Mouse (Mus musculus) liver, embryonic 12.5 days (tissue): ENCODE measurements around the gene Galnt2. TPM values are rescaled to one million over a fixed set of nuclear protein-coding genes. Genes with fewer than 3 reads are reported as not detected.

Experiments used
- ATAC-seq: fragments of 200-750 bp; cut with Nextera tagmentation; 2 replicates; pipeline ENCODE4 v1.8.0; 2017; ENCODE audit warnings: moderate number of reproducible peaks, mild to moderate bottlenecking, moderate library complexity
- H3K27ac ChIP-seq: fragments of 300-500 bp; sonication (generic); 2 replicates; pipeline ENCODE4 v1.5.1; 2016; ENCODE audit warnings: mild to moderate bottlenecking
- H3K27me3 ChIP-seq: fragments of 300-500 bp; sonication (generic); replicated peaks from 2 replicates; pipeline ENCODE4 v1.6.1; 2016; ENCODE audit warnings: mild to moderate bottlenecking, moderate library complexity
- H3K36me3 ChIP-seq: fragments of 300-500 bp; sonication (generic); 2 replicates; pipeline ENCODE4 v1.6.1; 2016; ENCODE audit warnings: mild to moderate bottlenecking, moderate library complexity
- H3K4me1 ChIP-seq: fragments of 300-500 bp; sonication (generic); 2 replicates; pipeline ENCODE4 v1.6.1; 2016
- H3K4me2 ChIP-seq: fragments of 300-500 bp; sonication (generic); 2 replicates; pipeline ENCODE4 v1.6.1; 2016; ENCODE audit warnings: mild to moderate bottlenecking, moderate library complexity
- H3K4me3 ChIP-seq: fragments of 300-500 bp; sonication (generic); 2 replicates; pipeline ENCODE4 v1.5.1; 2016; ENCODE audit warnings: mild to moderate bottlenecking, moderate library complexity
- H3K9ac ChIP-seq: fragments of 300-500 bp; sonication (generic); 2 replicates; pipeline ENCODE4 v1.6.1; 2016; ENCODE audit warnings: mild to moderate bottlenecking, moderate library complexity
- H3K9me3 ChIP-seq: fragments of 300-500 bp; sonication (generic); replicated peaks from 2 replicates; pipeline ENCODE4 v1.6.1; 2016; ENCODE audit warnings: mild to moderate bottlenecking, moderate library complexity
- WGBS: fragments of 180-500 bp; shearing (Covaris S2); methylation state at CpG from one replicate; pipeline ENCODE4 v1.1.7; 2016; ENCODE audit not compliant: insufficient replicate concordance; 5-methylcytosine and 5-hydroxymethylcytosine counted together
- polyA plus RNA-seq: library from polyadenylated mRNA; unstranded; fragments of >200 nt; fragmentation: Nextera tagmentation; extraction: Ambion mirVana; gene quantifications from 2 replicates; pipeline ENCODE4 v1.2.1, GENCODE M21; 2016

Gene Galnt2
- polyA plus RNA-seq, 1 experiment from 2014 or later = 37.5 TPM

DNA sequence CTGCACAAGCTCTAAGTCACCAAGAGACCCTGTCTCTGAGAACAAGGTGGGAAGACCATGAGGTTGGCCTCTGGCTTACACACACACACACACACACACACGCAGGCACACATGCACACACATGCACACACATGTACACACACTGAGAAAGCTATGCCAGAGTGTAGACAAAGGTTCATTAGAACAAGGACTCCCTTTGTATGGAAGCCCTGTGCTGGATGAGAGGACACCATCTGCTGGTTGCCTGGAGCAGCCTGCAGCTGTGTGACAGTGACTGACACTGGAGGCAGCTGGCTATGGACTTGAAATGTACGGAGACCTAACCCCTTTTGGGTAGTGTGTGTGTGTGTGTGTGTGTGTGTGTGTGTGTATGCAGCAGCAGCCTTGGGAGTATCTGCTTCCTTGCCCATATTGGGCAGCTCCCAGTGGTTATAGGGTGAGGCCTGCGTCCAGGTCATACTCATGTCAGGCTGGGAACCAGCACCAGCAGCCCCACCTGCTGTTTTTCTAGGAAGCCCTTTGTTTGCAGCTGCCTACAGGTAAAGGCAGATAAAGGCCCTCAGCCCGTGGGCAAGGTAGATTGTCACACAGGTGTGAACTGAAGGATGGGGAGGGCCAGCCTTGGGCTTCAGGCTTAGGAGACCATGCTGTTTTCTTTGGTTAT, 55.4 kb downstream of the Galnt2 start:
- H3K4me3 ChIP-seq = no peak overlapping the region
- H3K27ac ChIP-seq = 0 out of 2 replicates have a peak overlapping the region, but pooled peaks have one; percentile 20
- no peak for ATAC-seq
- no peak overlapping the region for H3K9ac ChIP-seq
- H3K27me3 ChIP-seq = no peaks in the 10 kb centered on the region
- WGBS = 60% methylated on average over 4 of the region's 4 CpGs
- no peaks in the 10 kb centered on the region for H3K9me3 ChIP-seq
- no peak overlapping the region for H3K4me2 ChIP-seq
- H3K4me1 ChIP-seq = peaks cover 52% of the 10 kb centered on the region
- H3K36me3 ChIP-seq = no peaks in the 10 kb centered on the region

DNA sequence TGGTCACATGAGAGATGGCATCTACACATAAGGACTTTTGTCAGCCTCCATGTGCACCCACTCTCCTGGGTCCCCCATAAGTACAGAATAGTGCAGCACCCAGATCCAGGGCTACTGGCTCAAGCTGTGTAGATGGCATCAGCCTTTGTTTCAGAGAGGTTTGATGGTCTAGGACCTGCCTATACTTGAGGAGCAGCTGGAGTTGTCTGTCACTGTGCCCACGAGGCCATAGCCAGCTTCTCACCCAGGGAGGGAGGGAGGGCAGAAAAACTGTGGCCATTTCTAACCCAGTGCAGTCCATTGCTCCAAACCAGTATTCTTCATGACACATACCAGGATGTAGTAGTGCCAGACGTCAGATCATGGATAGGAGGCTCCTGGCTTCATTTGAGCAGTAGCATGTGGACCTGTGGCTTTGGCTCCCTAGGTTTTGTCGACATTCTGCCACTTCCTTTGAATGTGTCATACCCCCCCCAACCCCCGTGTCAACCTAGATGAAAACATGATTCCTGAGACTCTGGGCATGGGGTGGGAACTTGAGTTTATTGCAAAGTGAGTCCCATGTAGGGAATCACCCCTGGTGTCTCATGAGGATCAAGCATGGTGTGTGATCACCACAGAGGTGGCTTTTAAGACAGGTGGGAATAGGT, 57.1 kb downstream of the Galnt2 start:
- Histone ChIP-seq H3K4me2 (no peak overlapping the region), H3K4me1 (peaks cover 48% of the 10 kb centered on the region), H3K9me3 (no peaks in the 10 kb centered on the region), H3K27me3 (no peaks in the 10 kb centered on the region), H3K36me3 (no peaks in the 10 kb centered on the region), H3K9ac (no peak overlapping the region), H3K4me3 (no peak overlapping the region), H3K27ac (no peak overlapping the region)
- ATAC-seq = no peak
- WGBS = 63% methylated on average over 4 of the region's 4 CpGs

DNA sequence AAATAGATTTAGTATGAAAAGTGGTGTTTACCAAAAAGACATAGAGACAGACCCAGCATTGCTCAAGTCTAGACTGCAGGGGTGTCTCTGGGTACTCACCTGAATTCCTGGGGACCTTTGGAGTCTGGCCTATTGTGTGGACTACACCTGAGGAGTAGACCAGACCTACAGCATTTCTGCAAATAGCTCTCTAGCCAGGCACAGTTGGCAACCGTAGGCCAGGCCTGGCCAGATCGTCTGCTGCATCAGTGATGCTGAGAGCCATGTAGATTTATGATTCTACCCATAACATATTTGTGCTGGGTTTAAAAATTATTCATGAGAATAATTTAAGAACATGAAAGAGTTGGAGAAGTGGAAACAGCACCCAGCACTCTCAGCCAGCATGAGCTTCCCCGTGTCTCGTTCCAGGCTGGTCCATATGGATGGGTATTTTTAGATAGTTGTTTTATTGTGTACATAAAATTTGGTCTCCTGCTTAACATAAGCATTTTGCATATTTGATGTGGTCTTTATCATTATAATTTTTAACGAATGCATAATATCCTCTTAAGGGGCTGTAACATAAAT, 58.4 kb downstream of the Galnt2 start:
- 79% methylated on average over 5 of the region's 5 CpGs for WGBS

DNA sequence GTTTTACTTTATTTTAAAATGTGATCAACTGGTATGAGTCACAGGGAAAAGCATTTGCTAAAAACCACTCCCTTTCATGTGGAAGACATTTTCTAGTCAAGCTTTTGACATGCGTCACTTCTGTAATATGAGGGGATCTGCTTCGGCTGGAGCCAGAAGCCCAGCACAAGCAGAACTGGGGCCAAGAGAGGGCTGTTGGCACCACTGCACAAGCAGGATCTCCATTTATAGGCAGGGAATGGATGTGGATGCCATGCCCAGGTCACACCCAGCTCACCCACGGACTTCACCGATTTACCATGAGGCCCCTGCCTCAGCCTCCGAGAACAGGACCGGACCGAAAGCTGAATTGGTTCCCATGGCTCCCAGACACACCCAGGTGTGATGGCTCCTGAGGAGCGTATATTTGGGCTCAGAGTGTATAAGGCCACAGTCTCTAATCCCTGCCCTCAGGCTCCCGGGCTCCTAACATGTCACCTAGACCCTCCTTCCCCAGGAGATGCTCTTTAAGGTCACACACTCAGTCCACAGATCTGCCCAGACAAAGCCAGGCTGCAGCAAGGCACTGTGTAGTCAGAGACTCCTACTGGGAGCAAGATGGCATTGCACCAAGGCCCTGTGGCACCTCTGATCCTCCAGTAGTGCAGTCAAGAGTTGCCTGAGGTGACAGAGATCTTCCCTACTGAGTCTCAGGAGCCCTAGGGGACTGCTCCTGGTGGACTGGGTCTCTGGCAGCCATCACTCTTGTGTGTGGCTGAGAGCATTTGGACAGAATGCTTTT, 59.9 kb downstream of the Galnt2 start:
- no peak overlapping the region for H3K27ac ChIP-seq
- H3K9ac ChIP-seq = no peak overlapping the region
- WGBS = 83% methylated on average over 9 of the region's 9 CpGs
- H3K36me3 ChIP-seq = no peaks in the 10 kb centered on the region
- H3K27me3 ChIP-seq = no peaks in the 10 kb centered on the region
- H3K4me1 ChIP-seq = peaks cover 43% of the 10 kb centered on the region
- no peak overlapping the region for H3K4me2 ChIP-seq
- no peaks in the 10 kb centered on the region for H3K9me3 ChIP-seq
- H3K4me3 ChIP-seq = no peak overlapping the region
- no peak for ATAC-seq

More for the DNA sequence above, 58.4 kb downstream of the Galnt2 start:
- no peaks in the 10 kb centered on the region for H3K36me3 ChIP-seq
- H3K4me2 ChIP-seq = no peak overlapping the region
- H3K27ac ChIP-seq = no peak overlapping the region
- no peak overlapping the region for H3K9ac ChIP-seq
- H3K4me1 ChIP-seq = peaks cover 49% of the 10 kb centered on the region
- no peaks in the 10 kb centered on the region for H3K9me3 ChIP-seq
- H3K27me3 ChIP-seq = no peaks in the 10 kb centered on the region
- no peak for ATAC-seq
- H3K4me3 ChIP-seq = no peak overlapping the region

DNA sequence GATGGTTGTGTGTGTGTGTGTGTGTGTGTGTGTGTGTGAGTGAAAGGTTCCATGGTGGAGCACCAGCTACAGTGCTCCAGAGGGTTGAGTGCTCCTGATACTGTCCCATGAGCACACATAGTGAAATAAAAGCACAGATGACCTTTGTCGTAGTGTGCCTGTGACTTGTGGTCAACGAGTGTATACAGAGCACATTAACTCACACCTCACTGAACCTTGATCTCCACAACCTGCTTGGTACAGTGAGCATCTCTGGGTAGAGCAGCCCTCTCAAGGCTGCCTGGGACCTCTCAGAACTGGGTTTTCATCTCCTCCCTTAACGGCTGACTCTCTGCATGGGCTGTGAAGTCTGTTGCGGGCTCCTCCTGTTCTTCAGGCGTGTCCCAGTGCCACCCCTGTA, 60.5 kb downstream of the Galnt2 start:
- Histone ChIP-seq H3K4me3 (no peak overlapping the region), H3K4me2 (no peak overlapping the region), H3K4me1 (peaks cover 37% of the 10 kb centered on the region), H3K36me3 (no peaks in the 10 kb centered on the region), H3K9me3 (no peaks in the 10 kb centered on the region), H3K27me3 (no peaks in the 10 kb centered on the region), H3K27ac (no peak overlapping the region), H3K9ac (no peak overlapping the region)
- WGBS = 80% methylated on average over 5 of the region's 5 CpGs
- no peak for ATAC-seq

DNA sequence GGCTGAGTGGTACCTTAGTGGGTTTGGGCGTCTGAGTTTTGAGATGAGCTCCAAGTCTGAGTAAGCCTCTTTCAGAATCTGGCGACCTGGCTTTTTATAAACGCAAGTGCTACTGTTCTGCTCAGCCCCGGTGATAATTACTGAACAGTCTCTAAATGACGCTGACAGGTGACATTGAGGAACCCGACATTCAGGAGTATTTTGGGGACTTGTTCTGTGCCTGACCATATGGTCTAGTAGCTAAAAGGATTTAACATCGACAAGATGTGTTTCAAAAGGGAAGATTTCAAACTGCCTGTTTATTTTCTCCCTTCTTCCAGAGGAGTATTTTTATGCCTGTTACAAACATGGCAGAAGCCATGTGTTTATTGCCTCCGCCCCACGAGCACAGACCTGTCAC, 61.8 kb downstream of the Galnt2 start:
- Histone ChIP-seq H3K4me1 (peaks cover 33% of the 10 kb centered on the region), H3K27ac (no peak overlapping the region), H3K4me3 (no peak overlapping the region), H3K27me3 (no peaks in the 10 kb centered on the region), H3K36me3 (no peaks in the 10 kb centered on the region; the same call in 1 of the 2 replicates), H3K9ac (no peak overlapping the region), H3K4me2 (no peak overlapping the region), H3K9me3 (no peaks in the 10 kb centered on the region)
- no peak for ATAC-seq
- 64% methylated on average over 9 of the region's 9 CpGs for WGBS

DNA sequence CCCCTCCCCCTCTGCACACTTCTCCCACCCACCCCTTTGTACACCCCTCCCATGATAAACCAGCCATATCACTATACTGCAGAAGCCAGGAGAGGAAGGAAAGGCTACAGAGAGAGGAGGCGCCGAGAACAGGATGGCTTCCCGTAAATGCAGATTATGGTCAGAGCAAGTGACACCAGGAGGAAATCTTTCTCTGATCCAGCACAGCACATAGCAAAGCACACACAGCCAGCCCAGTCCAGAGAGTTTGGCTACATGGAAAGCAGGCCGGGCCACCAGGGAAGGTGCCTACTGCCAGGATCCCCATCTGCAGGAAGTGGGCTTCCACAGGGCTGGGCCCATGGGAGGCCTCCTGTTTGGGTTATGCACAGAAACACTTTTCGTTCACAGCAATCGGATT, 63.2 kb downstream of the Galnt2 start:
- ATAC-seq = peak; percentile 54
- WGBS = 10% methylated on average over 6 of the region's 6 CpGs
- no peak overlapping the region for H3K4me3 ChIP-seq
- no peaks in the 10 kb centered on the region; the same call in 1 of the 2 replicates for H3K36me3 ChIP-seq
- H3K9me3 ChIP-seq = no peaks in the 10 kb centered on the region
- no peak overlapping the region for H3K9ac ChIP-seq
- H3K27me3 ChIP-seq = no peaks in the 10 kb centered on the region
- H3K4me1 ChIP-seq = peaks cover 33% of the 10 kb centered on the region
- peak overlapping the region; percentile 42; the same call in 1 of the 2 replicates for H3K27ac ChIP-seq
- peak overlapping the region; percentile 10; the same call in 1 of the 2 replicates for H3K4me2 ChIP-seq

DNA sequence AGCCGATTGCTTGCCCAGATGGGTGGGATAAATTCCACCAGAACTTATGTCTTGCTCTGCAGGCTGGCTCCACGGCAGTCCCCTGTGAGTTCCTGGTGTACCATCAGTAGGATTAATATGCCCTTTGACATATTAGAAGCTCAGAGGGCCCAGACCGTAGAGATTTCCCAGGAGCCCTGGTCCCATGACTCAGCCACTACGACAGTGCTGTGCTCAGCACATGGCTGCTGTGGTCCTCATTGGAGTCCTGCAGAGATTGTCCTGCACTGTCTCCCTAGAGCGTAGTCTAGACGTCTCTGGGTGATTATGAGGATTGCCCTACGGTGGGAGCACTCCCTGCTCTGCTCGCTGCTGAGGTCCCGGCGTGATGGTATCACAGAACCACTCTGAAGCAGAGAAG, 63.7 kb downstream of the Galnt2 start:
- Histone ChIP-seq H3K27ac (peak overlapping the region; percentile 42), H3K9me3 (no peaks in the 10 kb centered on the region), H3K4me3 (no peak overlapping the region), H3K4me2 (peak overlapping the region; percentile 10; the same call in 1 of the 2 replicates), H3K36me3 (no peaks in the 10 kb centered on the region; the same call in 1 of the 2 replicates), H3K27me3 (no peaks in the 10 kb centered on the region), H3K4me1 (peaks cover 33% of the 10 kb centered on the region), H3K9ac (no peak overlapping the region)
- 20% methylated on average over 10 of the region's 10 CpGs for WGBS
- ATAC-seq = no peak

DNA sequence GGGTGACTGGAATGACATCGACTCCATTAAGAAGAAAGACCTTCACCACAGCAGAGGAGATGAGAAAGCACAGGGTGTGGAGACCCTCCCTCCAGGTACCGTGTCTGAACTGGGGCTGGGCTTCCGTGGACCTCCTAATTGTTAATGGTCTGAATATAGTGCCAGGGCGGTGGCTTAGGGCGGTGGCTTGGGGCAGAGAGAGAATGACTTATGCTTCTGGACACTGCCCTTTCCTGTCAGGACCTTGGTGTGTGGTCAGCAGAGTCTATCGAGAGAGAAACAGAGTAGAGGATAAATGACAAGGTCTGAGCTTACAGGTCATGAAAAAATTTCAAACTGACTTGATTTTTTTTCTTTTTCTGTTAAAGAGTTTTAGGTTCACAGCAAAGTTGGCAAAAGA, 64.2 kb downstream of the Galnt2 start:
- 40% methylated on average over 6 of the region's 6 CpGs for WGBS
- H3K4me2 ChIP-seq = no peak overlapping the region
- H3K4me3 ChIP-seq = no peak overlapping the region
- no peaks in the 10 kb centered on the region for H3K9me3 ChIP-seq
- H3K27me3 ChIP-seq = no peaks in the 10 kb centered on the region
- no peak overlapping the region for H3K9ac ChIP-seq
- ATAC-seq = no peak
- no peaks in the 10 kb centered on the region; the same call in 1 of the 2 replicates for H3K36me3 ChIP-seq
- H3K4me1 ChIP-seq = peaks cover 33% of the 10 kb centered on the region
- peak overlapping the region; percentile 23 for H3K27ac ChIP-seq

DNA sequence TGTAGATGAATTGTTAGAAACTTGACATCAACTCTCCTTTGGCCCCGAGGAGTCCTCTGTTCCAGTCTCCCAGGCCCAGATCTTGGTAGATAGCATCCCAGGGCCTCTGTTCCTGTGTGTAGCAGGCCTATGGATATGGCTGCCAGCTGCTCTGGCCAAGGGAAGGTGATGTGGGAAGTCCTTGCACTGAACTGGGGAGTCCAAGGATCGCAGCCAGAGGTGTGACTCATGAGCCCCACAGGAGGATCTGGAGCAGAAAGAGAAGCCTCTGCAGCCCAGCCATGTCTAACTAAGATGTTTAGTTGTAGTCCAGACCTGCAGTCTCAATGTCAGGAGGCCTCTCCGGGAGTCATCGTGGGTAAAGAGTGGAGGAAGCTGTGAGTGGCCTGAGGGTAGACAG, 70.3 kb downstream of the Galnt2 start:
- 58% methylated on average over 4 of the region's 4 CpGs for WGBS
- Histone ChIP-seq H3K4me2 (no peak overlapping the region), H3K4me1 (peaks cover 17% of the 10 kb centered on the region; the same call in 1 of the 2 replicates), H3K9me3 (no peaks in the 10 kb centered on the region), H3K36me3 (peaks cover 23% of the 10 kb centered on the region), H3K27me3 (no peaks in the 10 kb centered on the region), H3K27ac (no peak overlapping the region), H3K9ac (no peak overlapping the region), H3K4me3 (no peak overlapping the region)
- no peak for ATAC-seq

DNA sequence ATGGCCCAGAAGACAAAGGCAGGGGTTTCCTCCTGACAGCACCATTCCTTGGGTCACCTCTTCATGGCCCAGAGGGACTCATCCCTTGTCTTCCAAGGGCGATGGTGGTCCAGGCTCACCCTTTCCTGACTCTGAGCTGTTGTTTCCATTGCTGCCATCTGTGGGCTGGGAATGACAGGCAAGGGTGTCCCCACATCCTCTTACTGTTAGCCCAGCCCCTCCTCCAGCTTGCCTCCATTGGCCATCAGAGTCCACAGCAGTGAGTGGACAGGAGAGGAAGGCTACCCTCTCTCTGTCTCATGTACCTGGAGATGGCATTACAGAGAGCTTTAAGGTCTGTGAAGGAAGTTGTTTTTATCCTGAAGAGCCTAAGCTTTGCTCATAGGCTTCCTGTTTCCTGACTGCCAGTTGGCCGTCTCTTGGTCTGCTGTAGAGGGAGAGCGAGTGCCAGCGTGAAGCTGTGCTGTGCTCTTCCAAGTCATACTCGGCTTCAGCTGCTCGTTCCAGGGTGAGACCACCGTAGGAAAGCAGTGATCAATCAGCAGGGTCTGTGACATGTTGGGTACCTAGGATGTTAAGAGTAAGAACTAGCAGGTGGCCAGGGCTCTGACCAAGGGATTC, 70.9 kb downstream of the Galnt2 start:
- ATAC-seq = no peak
- no peak overlapping the region for H3K4me2 ChIP-seq
- H3K27ac ChIP-seq = no peak overlapping the region
- H3K9me3 ChIP-seq = no peaks in the 10 kb centered on the region
- H3K27me3 ChIP-seq = no peaks in the 10 kb centered on the region
- 57% methylated on average over 7 of the region's 7 CpGs for WGBS
- peaks cover 23% of the 10 kb centered on the region for H3K36me3 ChIP-seq
- H3K4me1 ChIP-seq = peaks cover 17% of the 10 kb centered on the region; the same call in 1 of the 2 replicates
- H3K4me3 ChIP-seq = no peak overlapping the region
- no peak overlapping the region for H3K9ac ChIP-seq
